11 mouse cellular contexts compared by ENCODE assay signal in the genomic region with DNA sequence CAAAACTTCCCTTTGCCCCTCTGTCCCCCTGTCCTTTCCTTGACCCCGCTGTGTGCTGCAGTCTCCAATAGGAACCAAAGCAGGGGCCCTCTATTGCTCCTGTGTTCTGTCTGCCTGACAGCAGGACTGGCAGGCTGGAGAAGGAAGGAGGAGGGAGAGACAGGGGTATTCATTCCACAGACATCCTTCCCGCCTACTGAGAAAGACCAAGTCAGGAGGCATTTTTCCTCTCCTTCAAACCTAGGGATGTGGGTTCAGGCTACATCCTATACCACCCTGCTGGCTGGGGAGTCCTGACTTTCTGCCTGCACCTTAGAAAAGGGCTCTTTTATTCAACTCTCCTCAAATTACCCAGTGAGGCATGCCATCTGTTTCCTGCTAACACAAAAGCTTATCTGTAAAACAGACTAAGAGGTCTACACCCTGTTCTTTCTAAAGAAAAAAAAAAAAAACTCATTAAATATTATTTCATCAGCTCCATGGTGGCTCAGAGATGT.
A peak's percentile ranks its signal among the peaks of the same experiment; 100 is the strongest.
DNase-seq lines count a peak whose midpoint lies in the region; ATAC-seq and TF ChIP-seq lines count a peak whose summit lies in the region.
"Had no signal": no experiment of that assay in that cellular context is flagged by ENCODE, and none has a peak within 500 bp of the region (broad histone marks: within the 10 kb centered on the region; RNA-seq: fewer than 3 reads in every experiment).

No protein-coding gene starts in this region.

- no peak for TF ChIP-seq CTCF in lung, embryonic 14.5 days (IDR thresholded peaks at IDR 0.05; ENCODE audit: low read depth)
- no peak for TF ChIP-seq CTCF in intestine, postnatal 0 days (IDR thresholded peaks at IDR 0.05; ENCODE audit: low read depth)

- H3K9me3 ChIP-seq in forebrain, embryonic 10.5 days, result no peaks in the 10 kb centered on the region
- no peaks in the 10 kb centered on the region for H3K9me3 ChIP-seq in forebrain, embryonic 11.5 days (ENCODE audit: control insufficient read depth, low read length)
- no peaks in the 10 kb centered on the region for H3K9me3 ChIP-seq in lung, embryonic 14.5 days (ENCODE audit: low read depth, low read length)
- no peaks in the 10 kb centered on the region for H3K9me3 ChIP-seq in intestine, postnatal 0 days (ENCODE audit: control insufficient read depth)
- no peaks in the 10 kb centered on the region for H3K9me3 ChIP-seq in stomach, embryonic 16.5 days (replicated peaks; ENCODE audit: control insufficient read depth, low read length)
- H3K9me3 ChIP-seq: megakaryocyte, embryonic 14.5 days had no signal

- no peaks in the 10 kb centered on the region for H3K36me3 ChIP-seq in forebrain, embryonic 10.5 days (replicated peaks)
- H3K36me3 ChIP-seq in forebrain, embryonic 11.5 days (ENCODE audit: control insufficient read depth, insufficient read depth, low read length), result no peaks in the 10 kb centered on the region
- no peaks in the 10 kb centered on the region for H3K36me3 ChIP-seq in lung, embryonic 14.5 days (ENCODE audit: insufficient read depth)
- H3K36me3 ChIP-seq in intestine, postnatal 0 days (ENCODE audit: control insufficient read depth, insufficient read depth), result no peaks in the 10 kb centered on the region
- H3K36me3 ChIP-seq in stomach, embryonic 16.5 days (ENCODE audit: control insufficient read depth, insufficient read depth, low read length), result no peaks in the 10 kb centered on the region

- H3K4me2 ChIP-seq in forebrain, embryonic 11.5 days (ENCODE audit: low read depth, low read length, severe bottlenecking), result no peak overlapping the region
- no peak overlapping the region for H3K4me2 ChIP-seq in lung, embryonic 14.5 days
- no peak overlapping the region for H3K4me2 ChIP-seq in intestine, postnatal 0 days (replicated peaks; ENCODE audit: low read depth)
- no peak overlapping the region for H3K4me2 ChIP-seq in stomach, embryonic 16.5 days (ENCODE audit: low read depth, low read length)

- no peak overlapping the region for H3K9ac ChIP-seq in forebrain, embryonic 11.5 days (ENCODE audit: low read length)
- no peak overlapping the region for H3K9ac ChIP-seq in lung, embryonic 14.5 days
- H3K9ac ChIP-seq in intestine, postnatal 0 days (ENCODE audit: low read depth, low read length), result no peak overlapping the region
- no peak overlapping the region for H3K9ac ChIP-seq in stomach, embryonic 16.5 days (ENCODE audit: low read length)

- no peak for DNase-seq in forebrain, embryonic 10.5 days (ENCODE audit: extremely low spot score, low spot score)
- no peak for DNase-seq in forebrain, embryonic 11.5 days (ENCODE audit: low spot score)
- peak; percentile 20 for DNase-seq in lung, embryonic 14.5 days
- no peak for DNase-seq in lung, postnatal 10 days
- no peak for DNase-seq in left cerebral cortex, adult 9 months (ENCODE audit: low spot score in 2 of 2)
- DNase-seq in c-Kit-positive CD71-positive TER-119-positive erythroid progenitor cells, embryonic 14.5 days (ENCODE audit: low spot score), result no peak
- DNase-seq: heart, adult 2 months; right cerebral cortex, postnatal 4 days had no signal

- H3K27ac ChIP-seq in forebrain, embryonic 10.5 days, result peak overlapping the region; percentile 76
- no peak overlapping the region for H3K27ac ChIP-seq in forebrain, embryonic 11.5 days (ENCODE audit: low read depth, low read length)
- H3K27ac ChIP-seq in lung, embryonic 14.5 days (ENCODE audit: low read depth), result peak overlapping the region; percentile 66; the same call in 1 of the 2 replicates
- 0 out of 2 replicates have a peak overlapping the region, but pooled peaks have one; percentile 21 for H3K27ac ChIP-seq in intestine, postnatal 0 days (ENCODE audit: low read depth, low read length)
- peak overlapping the region; percentile 64; the same call in 1 of the 2 replicates for H3K27ac ChIP-seq in stomach, embryonic 16.5 days (ENCODE audit: low read length)
- H3K27ac ChIP-seq: heart, adult 2 months had no signal

- no peak overlapping the region for H3K4me3 ChIP-seq in forebrain, embryonic 10.5 days
- no peak overlapping the region for H3K4me3 ChIP-seq in forebrain, embryonic 11.5 days (ENCODE audit: low read depth, low read length)
- no peak overlapping the region for H3K4me3 ChIP-seq in lung, embryonic 14.5 days (ENCODE audit: low read depth, low read length)
- no peak overlapping the region for H3K4me3 ChIP-seq in intestine, postnatal 0 days (ENCODE audit: low read depth, low read length)
- no peak overlapping the region for H3K4me3 ChIP-seq in stomach, embryonic 16.5 days (replicated peaks; ENCODE audit: low read length)
- H3K4me3 ChIP-seq: heart, adult 2 months; megakaryocyte, embryonic 14.5 days had no signal

- 13% methylated on average over 2 of the region's 2 CpGs for WGBS in forebrain, embryonic 10.5 days
- 8% methylated on average over 2 of the region's 2 CpGs for WGBS in forebrain, embryonic 11.5 days
- WGBS in lung, embryonic 14.5 days, result 12% methylated on average over 2 of the region's 2 CpGs
- WGBS in intestine, postnatal 0 days, result 40% methylated on average over 2 of the region's 2 CpGs
- WGBS in stomach, embryonic 16.5 days, result 13% methylated on average over 2 of the region's 2 CpGs

- no peak; the same call in 1 of the 2 replicates for ATAC-seq in forebrain, embryonic 11.5 days (replicated peaks; ENCODE audit: low FRiP score)
- peak; percentile 90 for ATAC-seq in lung, embryonic 14.5 days (ENCODE audit: insufficient read depth)
- no peak for ATAC-seq in intestine, postnatal 0 days
- ATAC-seq in stomach, embryonic 16.5 days (ENCODE audit: insufficient read depth, low FRiP score), result peak; percentile 80; the same call in 1 of the 2 replicates

- no peaks in the 10 kb centered on the region for H3K27me3 ChIP-seq in forebrain, embryonic 10.5 days (ENCODE audit: poor library complexity, severe bottlenecking)
- no peaks in the 10 kb centered on the region for H3K27me3 ChIP-seq in forebrain, embryonic 11.5 days (ENCODE audit: control insufficient read depth, insufficient read depth, low read length)
- H3K27me3 ChIP-seq in lung, embryonic 14.5 days (ENCODE audit: insufficient read depth, low read length), result no peaks in the 10 kb centered on the region
- H3K27me3 ChIP-seq in intestine, postnatal 0 days (replicated peaks; ENCODE audit: control insufficient read depth, insufficient read depth, low read length), result no peaks in the 10 kb centered on the region
- H3K27me3 ChIP-seq in stomach, embryonic 16.5 days (ENCODE audit: control insufficient read depth, insufficient read depth, low read length), result no peaks in the 10 kb centered on the region
- H3K27me3 ChIP-seq: megakaryocyte, embryonic 14.5 days had no signal

- H3K4me1 ChIP-seq in forebrain, embryonic 10.5 days, result peaks cover 16% of the 10 kb centered on the region
- peaks cover 6% of the 10 kb centered on the region; the same call in 1 of the 2 replicates for H3K4me1 ChIP-seq in forebrain, embryonic 11.5 days (replicated peaks; ENCODE audit: control insufficient read depth, insufficient read depth, low read length)
- H3K4me1 ChIP-seq in lung, embryonic 14.5 days (ENCODE audit: insufficient read depth), result 0 out of 2 replicates have a peak, but pooled peaks cover 7% of the 10 kb centered on the region
- H3K4me1 ChIP-seq in intestine, postnatal 0 days (replicated peaks; ENCODE audit: control insufficient read depth, insufficient read depth, low read length), result no peaks in the 10 kb centered on the region
- peaks cover 7% of the 10 kb centered on the region; the same call in 1 of the 2 replicates for H3K4me1 ChIP-seq in stomach, embryonic 16.5 days (ENCODE audit: control insufficient read depth, insufficient read depth, low read length)

Comparison
In these comparisons a context has a peak if more than half of its experiments do, and no peak if none do; other contexts are left out.
1. ATAC-seq: peak in lung, embryonic 14.5 days (single experiment) and stomach, embryonic 16.5 days (single experiment); none in forebrain, embryonic 11.5 days (single experiment) and intestine, postnatal 0 days (single experiment).